Mouse (Mus musculus) embryo, embryonic 10 days (tissue): ENCODE results near the gene Tnfsf15.
A peak's percentile ranks its signal among the peaks of the same experiment; 100 is the strongest.

Source experiments
- DNase-seq: peaks from one replicate; pipeline ENCODE4 v3.0.0-alpha.2; 2015; ENCODE audit warnings: low spot score

The Tnfsf15 gene

DNA sequence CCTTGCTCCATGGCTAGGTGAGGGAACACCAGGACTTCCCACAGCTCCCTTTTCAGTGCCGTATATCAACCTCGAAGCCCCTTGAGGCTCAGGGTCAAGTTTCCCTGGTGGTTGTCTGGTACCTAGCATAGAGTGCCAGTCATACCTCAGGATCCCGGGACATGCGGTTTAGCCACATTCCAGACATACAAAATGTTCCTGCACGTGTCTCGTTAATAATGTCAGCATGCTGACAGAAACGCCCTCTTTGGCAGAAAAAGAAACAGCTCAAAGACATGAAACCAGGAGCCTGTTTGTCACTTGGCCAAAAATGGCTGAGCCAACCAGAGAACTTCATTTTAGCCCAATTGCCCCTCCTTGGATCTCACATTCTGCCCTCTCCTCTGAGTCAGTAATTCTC is 2.8 kb downstream of the Tnfsf15 start:
- DNase-seq: peak; percentile 17

DNA sequence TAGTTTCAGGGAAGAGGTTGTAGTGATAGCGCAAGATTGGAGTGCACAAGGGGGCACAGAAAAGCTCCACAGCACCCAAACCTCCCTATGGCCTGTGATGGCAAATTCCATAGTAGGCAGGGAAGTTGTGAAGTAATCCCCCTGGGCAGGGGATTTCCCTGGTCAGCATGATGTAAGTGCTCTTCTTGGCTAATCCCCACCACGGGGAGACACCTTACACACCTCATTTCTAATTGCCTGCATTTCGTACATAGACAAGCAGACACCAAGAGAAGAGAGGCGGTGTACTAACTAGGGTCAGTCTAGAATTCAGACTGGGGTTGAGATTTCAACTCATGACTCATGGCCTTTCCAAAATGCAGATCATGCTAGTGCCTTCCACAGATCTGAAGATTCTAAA is 4.2 kb downstream of the Tnfsf15 start:
- no peak for DNase-seq

- no peak for DNase-seq
Measured at GRCm38 (mm10) chr4:63740001-63740400, 4.9 kb downstream of the Tnfsf15 start.

GRCm38 (mm10) chr4:63739524-63739923 is 5.4 kb downstream of the Tnfsf15 start:
- peak; percentile 5 for DNase-seq

DNA sequence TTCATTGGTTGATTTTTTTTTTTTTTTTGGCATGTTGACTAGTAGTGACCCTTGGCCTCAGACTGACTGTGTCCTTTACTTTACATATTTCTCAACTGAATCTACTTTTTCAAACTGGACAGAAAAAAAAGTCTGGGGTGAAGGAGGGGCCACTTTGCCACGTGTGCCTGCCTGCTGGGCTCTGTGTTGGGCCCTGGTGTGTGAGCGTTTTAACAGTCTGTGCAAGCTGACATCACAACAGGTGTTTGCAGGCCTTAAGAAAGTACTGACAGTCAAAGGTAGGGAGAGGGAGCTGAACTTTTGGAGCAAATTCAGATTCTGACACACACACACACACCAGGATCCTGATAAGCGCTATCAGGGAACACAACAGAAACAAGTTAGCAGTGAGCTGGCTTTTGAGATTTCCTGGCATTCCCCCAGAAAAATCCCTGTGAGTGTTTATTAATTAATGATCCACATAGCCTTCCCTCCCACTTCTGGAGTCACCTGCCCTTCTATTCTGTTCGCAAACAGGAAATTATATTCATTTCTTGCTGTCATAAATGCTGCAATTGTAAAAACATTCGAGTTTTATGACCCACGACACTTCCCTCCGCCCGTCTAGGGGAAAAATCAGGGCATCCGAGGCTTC is 6.4 kb downstream of the Tnfsf15 start:
- no peak for DNase-seq

- DNase-seq: no peak
Measured at GRCm38 (mm10) chr4:63731299-63731698, 13.6 kb downstream of the Tnfsf15 start.

DNA sequence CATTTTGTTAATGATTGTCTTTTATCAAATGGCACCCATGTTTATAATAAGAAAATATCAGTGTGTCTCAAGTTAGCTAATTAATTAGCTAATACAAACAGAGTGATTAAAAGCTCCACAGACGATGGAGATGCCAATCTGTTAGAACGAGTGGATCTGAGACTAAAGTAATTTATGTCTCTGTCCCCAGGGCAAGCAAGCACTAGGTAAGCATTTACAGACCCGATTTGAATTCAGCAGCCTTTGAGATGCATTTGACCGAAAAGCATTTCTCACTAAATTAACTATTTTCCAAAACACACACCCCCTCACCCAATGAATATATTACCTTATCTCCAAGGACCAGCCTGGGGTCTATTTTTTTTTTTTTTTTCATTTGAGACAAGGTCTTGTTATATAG is 18.2 kb downstream of the Tnfsf15 start:
- no peak for DNase-seq

DNA sequence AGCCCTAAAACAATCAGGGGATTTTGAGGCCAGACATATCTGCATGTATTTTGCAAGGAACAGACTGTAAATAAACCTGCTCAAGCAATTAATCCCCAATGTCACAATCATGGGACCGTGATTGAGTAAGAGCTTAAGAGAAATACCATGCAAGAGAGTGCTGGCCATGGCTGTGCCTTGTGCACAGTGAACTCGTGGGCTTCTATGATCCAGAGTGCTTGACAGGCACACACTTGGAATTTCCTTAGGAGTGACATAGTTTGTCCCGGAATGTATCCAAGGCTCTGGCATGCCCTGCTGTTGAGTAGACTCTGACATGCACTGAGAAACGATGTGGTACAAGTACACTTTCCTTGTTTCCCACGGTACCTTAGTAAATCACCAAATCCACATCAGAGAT is 18.9 kb downstream of the Tnfsf15 start:
- no peak for DNase-seq

- no peak for DNase-seq
Measured at GRCm38 (mm10) chr4:63717922-63718643, 26.8 kb downstream of the Tnfsf15 start.

GRCm38 (mm10) chr4:63711886-63712285 is 33.0 kb downstream of the Tnfsf15 start:
- no peak for DNase-seq

DNA sequence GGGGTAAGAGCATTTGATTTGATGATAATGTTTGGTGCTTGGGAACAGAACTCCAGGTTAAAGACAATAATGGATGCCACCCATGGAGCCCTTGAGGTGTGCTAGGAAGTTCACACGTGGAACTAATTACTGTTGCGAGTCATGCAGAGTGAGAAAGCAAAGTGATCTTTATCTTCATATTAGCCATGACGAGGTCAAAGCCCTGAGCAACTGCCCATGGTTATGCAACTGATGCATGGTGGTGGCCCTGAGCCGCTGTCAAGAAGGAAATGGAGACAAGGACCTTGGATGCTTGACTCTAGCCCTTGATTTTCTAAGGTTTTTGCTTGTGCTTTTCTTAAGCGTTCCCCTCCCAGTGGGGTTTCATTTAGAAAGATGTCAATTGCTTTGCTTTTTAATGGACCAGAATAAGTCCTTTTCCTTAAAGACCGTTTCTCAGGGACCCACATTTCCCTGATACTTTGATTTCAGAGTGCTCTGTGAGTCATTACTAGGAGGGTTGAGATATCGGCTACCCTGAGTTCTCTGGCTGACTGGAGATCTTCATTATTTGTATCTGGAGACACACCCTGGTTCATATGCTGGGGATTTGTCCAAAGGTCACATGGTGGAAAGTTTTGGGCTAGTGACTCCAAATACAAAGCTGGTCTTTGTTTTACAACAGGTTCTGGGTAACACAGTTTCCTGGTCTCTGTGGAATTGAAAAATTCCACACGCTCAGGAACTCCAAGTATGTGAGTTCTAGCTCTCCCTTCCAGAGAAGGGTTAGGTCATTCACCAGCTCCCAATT is 34.3 kb downstream of the Tnfsf15 start:
- peak; percentile 12 for DNase-seq

- no peak for DNase-seq
Measured at GRCm38 (mm10) chr4:63706279-63706971, 38.5 kb downstream of the Tnfsf15 start.

DNA sequence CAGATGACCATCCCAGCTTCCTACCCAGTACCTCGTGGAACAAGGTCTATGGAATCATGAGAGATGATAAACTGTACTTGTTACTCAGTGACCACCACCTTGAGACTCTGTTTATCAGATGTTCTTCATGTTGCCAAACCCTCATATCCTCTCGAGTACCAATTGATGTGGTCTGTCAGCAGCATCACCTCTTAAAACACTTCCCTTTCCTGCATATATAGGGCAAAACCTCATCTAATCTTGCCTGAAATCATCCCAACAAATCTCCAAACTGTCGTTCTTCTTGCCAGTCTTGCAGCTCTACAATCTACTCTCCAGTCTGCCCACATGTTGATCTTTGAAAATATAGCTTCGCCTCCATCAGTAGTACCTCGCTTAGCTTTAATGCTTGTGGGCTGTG is 40.7 kb downstream of the Tnfsf15 start:
- no peak for DNase-seq

DNA sequence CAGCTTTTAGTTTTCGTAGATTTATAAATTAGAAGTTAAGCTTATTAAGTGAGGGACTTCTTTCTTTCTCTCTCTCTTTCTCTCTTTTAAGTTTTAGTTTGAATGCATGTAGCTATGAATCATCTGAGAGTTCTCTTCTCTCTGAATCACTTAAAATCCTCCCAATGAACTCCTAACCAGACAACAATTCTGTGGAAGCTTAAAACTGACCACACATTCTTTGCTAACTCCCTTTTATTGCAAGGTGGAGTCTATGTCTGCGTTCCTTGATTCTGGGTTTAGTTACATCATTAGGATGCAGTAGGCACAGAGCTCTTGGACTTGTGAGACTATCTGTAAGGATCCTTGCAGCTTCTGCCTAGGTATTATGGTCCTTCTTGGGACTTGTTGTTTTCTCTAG is 41.2 kb downstream of the Tnfsf15 start:
- no peak for DNase-seq

DNA sequence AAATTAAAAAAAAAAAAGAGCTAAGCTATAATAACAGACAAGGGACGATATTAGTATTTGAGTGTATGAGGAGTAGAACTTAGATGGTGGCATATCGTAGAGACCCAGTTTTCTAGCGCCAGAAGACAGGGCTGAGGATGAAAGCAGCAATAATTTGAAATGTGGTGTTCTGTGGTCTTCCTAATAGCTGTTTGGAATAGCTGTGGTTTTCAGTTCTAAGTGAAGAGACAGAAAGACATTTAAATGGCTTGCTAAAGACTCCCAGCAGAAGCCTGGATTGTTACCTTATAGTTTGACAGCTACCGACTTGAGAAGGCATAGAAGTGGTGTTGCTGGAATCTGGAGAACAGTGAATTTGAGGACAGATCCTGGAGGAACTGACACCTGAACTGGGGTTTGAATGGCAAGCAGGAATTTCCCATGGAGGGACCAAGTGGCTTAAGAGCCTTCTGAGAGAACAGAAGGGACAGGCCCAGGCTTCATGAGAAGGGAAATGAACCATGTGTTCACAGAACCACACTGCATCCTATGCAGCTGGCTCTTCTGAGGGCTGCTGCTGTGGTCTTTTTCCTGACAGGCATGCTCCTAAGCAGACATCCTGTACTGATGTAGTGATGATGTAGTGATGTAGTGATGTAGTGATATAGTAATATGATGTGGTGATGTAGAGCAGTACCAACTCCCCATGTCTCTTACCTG is 42.8 kb downstream of the Tnfsf15 start:
- DNase-seq: no peak

DNA sequence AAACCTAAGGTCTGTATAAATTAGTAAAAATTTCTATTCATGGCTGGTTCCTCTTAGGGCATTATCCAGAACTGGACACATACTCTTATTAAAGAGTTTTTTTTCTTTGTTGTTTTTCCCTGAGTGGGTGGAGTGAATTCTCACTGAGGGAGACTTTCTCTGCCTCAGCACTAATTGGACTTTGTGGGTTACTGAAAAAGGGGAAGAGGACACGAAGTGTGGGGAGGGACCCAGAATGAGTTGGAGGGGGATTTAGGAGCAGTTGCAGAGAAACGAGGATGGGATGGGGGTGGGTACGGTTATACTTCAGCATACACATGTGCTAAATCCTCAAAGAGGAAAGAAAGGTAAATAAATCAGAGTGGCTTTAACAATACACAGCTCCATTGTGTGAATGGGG is 45.2 kb downstream of the Tnfsf15 start:
- no peak for DNase-seq

DNA sequence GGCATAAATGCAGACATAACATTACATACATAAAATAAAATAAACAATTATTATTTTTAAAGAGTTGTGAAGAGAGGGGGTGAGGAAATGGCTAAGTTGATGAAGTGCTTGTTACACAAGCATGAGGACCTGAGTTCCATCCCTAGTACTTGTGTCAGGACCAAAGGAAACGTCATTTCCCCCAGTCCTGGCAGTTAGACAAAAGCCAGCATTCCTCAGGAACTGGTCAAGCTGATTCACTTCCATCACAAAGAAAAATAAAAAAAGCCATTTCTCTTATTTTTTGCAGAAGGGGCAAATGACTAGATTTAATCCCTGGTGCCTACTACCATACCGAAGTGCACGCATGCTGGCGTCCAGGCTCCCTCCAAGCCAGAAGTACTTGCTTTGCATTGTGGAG is 48.0 kb downstream of the Tnfsf15 start:
- no peak for DNase-seq

DNA sequence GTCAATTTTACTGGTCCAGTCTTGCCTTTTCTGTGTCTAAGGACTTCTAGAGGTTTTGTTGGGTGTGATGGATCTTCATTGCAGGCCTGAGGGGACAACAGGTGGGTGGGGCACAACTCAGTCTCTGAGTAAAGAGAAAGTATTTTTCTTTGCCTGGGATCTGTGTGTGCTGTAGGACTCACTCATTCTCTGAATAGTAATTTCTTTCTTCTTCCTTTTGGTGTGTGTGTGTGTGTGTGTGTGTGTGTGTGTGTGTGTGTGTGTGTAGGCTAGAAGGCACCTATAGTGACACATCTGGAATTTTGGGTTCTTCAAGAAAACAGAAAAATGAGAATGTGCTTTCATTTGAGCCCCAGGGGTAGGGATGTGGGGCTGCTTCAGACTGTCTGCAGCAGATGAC is 52.6 kb downstream of the Tnfsf15 start:
- DNase-seq: no peak

- no peak for DNase-seq
Measured at GRCm38 (mm10) chr4:63687429-63687828, 57.5 kb downstream of the Tnfsf15 start.

DNA sequence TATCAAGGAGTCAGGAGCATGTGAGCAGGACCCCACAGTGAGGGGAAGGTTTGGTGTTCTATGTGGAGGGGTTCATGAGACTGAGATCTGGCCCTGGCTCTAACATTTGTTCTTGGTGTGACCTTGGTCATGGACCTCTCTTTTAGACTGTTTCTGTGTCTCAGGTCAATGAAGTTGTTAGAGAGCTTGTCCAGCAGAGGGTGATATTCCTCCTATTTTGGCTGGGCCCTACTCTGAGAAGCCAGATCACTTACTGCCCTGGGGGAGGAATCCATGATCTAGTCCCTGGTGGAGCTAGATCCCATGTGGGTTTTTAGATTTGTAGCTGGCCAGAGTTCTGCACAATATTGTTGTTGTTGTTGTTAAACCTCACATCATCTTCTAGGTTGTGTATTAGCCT is 58.8 kb downstream of the Tnfsf15 start:
- DNase-seq: peak; percentile 62

DNA sequence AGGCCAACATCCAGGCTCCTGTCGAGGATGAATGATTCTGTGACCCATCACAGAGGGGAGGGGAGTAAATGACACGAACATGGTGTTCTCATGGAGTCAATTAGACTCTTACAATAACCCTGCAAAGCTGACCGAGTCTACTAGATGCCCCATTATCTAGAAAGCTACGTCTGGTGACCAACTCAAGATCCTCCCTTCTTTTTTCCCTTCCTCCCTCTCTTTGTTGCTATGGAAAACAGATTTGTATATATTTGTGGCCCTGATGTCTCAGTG is 59.7 kb downstream of the Tnfsf15 start:
- no peak for DNase-seq
